Mouse (Mus musculus) embryonic fibroblast, embryonic 13.5 days (primary cell): ENCODE results near the gene Vdac2.

Source experiments
- CTCF ChIP-seq: IDR thresholded peaks from 2 replicates; pipeline ENCODE4 v1.5.1; 2011; ENCODE audit warnings: mild to moderate bottlenecking, control low read depth, low read length, moderate library complexity, borderline replicate concordance; ENCODE audit not compliant: insufficient read depth
- POLR2A ChIP-seq: IDR thresholded peaks from 2 replicates; pipeline ENCODE4 v1.6.1; 2011; ENCODE audit warnings: low read depth, mild to moderate bottlenecking, control low read depth, low read length, moderate library complexity

DNA sequence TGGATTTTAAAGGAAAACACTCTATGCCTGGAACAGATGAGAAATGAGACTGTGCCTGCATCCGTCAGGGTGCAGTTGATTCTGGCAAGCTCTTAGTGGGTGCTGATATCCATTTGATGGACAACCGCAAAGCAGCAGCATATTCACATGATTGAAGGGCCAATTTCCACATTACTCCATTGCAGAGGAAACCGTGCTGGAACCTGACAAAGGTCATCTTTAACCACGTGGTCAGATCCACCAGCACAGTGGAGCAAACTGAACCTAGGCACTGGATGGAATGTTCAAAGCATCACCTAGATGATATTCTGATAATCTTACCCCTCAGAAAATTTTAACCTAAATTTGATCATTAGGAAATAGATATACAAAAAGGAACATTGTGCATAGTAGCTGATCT is 48.8 kb upstream of the Vdac2 start:
- no peak for TF ChIP-seq CTCF
- TF ChIP-seq POLR2A, result no peak
